Mouse (Mus musculus): Measurements from ENCODE around the gene Gpnmb.

Gpnmb gene

DNA sequence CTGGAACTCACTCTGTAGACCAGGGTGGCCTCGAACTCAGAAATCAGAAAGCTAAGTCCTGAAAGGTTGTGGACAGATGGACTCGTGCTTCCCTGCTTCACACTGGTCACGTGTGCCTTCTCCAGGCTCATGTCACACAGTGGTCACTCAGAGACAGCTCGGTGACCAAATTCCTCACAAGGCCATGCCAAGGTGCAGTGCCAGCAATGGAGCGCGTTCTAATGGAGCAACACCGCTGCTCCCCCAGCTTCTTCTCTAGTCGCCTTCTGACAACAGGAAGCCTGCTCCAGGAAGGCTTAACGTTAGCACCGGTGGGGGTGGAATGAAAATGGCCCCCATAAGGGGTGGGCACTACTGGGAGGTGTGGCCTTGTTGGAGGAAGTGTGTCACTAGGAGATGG is 58.6 kb downstream of the Gpnmb start:
- Histone ChIP-seq H3K9me3 (ENCODE audit: low read length) (no peaks in the 10 kb centered on the region), H3K4me1 (replicated peaks; ENCODE audit: low read depth, low read length) (peaks cover 64% of the 10 kb centered on the region), H3K4me3 (replicated peaks; ENCODE audit: low read length) (no peak overlapping the region), H3K27me3 (ENCODE audit: insufficient read depth, low read length) (no peaks in the 10 kb centered on the region), H3K36me3 (ENCODE audit: insufficient read depth, low read length) (peaks cover 84% of the 10 kb centered on the region)
- TF ChIP-seq CTCF (conservative IDR thresholded peaks at IDR 0.05; ENCODE audit: low read length): no peak
- no peak for TF ChIP-seq NANOG (IDR thresholded peaks at IDR 0.05; ENCODE audit: borderline replicate concordance, low read length)
- no peak for TF ChIP-seq POU5F1 (IDR thresholded peaks at IDR 0.05; ENCODE audit: borderline replicate concordance, low read length)

GRCm38 (mm10) chr6:49096421-49096820 is 60.1 kb downstream of the Gpnmb start:
- H3K9me3 ChIP-seq (ENCODE audit: low read length): no peaks in the 10 kb centered on the region
- H3K4me1 ChIP-seq (replicated peaks; ENCODE audit: low read depth, low read length): peaks cover 79% of the 10 kb centered on the region
- H3K4me3 ChIP-seq (replicated peaks; ENCODE audit: low read length): 0 out of 2 replicates have a peak overlapping the region, but pooled peaks have one; percentile 0
- TF ChIP-seq NANOG (IDR thresholded peaks at IDR 0.05; ENCODE audit: borderline replicate concordance, low read length) (no peak), CTCF (conservative IDR thresholded peaks at IDR 0.05; ENCODE audit: low read length) (no peak), POU5F1 (IDR thresholded peaks at IDR 0.05; ENCODE audit: borderline replicate concordance, low read length) (no peak)
- no peaks in the 10 kb centered on the region for H3K27me3 ChIP-seq (ENCODE audit: insufficient read depth, low read length)
- peaks cover 78% of the 10 kb centered on the region for H3K36me3 ChIP-seq (ENCODE audit: insufficient read depth, low read length)

GRCm38 (mm10) chr6:49096933-49097461 is 60.7 kb downstream of the Gpnmb start:
- TF ChIP-seq NANOG (IDR thresholded peaks at IDR 0.05; ENCODE audit: borderline replicate concordance, low read length) (no peak), POU5F1 (IDR thresholded peaks at IDR 0.05; ENCODE audit: borderline replicate concordance, low read length) (no peak), CTCF (conservative IDR thresholded peaks at IDR 0.05; ENCODE audit: low read length) (no peak)
- H3K27me3 ChIP-seq (ENCODE audit: insufficient read depth, low read length): no peaks in the 10 kb centered on the region
- peaks cover 82% of the 10 kb centered on the region for H3K4me1 ChIP-seq (replicated peaks; ENCODE audit: low read depth, low read length)
- 0 out of 2 replicates have a peak overlapping the region, but pooled peaks have one; percentile 0 for H3K4me3 ChIP-seq (replicated peaks; ENCODE audit: low read length)
- H3K36me3 ChIP-seq (ENCODE audit: insufficient read depth, low read length): peaks cover 74% of the 10 kb centered on the region
- no peaks in the 10 kb centered on the region for H3K9me3 ChIP-seq (ENCODE audit: low read length)

GRCm38 (mm10) chr6:49097596-49098110 is 61.3 kb downstream of the Gpnmb start:
- Histone ChIP-seq H3K4me3 (replicated peaks; ENCODE audit: low read length) (no peak overlapping the region), H3K4me1 (replicated peaks; ENCODE audit: low read depth, low read length) (peaks cover 86% of the 10 kb centered on the region), H3K9me3 (ENCODE audit: low read length) (no peaks in the 10 kb centered on the region), H3K36me3 (ENCODE audit: insufficient read depth, low read length) (peaks cover 74% of the 10 kb centered on the region), H3K27me3 (ENCODE audit: insufficient read depth, low read length) (no peaks in the 10 kb centered on the region)
- TF ChIP-seq CTCF (conservative IDR thresholded peaks at IDR 0.05; ENCODE audit: low read length) (no peak), POU5F1 (IDR thresholded peaks at IDR 0.05; ENCODE audit: borderline replicate concordance, low read length) (no peak), NANOG (IDR thresholded peaks at IDR 0.05; ENCODE audit: borderline replicate concordance, low read length) (no peak)

- no peaks in the 10 kb centered on the region for H3K27me3 ChIP-seq (ENCODE audit: insufficient read depth, low read length)
- H3K9me3 ChIP-seq (ENCODE audit: low read length): no peaks in the 10 kb centered on the region
- TF ChIP-seq NANOG (IDR thresholded peaks at IDR 0.05; ENCODE audit: borderline replicate concordance, low read length) (no peak; the same call in 1 of the 2 replicates), CTCF (conservative IDR thresholded peaks at IDR 0.05; ENCODE audit: low read length) (no peak), POU5F1 (IDR thresholded peaks at IDR 0.05; ENCODE audit: borderline replicate concordance, low read length) (no peak)
- H3K4me1 ChIP-seq (replicated peaks; ENCODE audit: low read depth, low read length): peaks cover 81% of the 10 kb centered on the region
- H3K36me3 ChIP-seq (ENCODE audit: insufficient read depth, low read length): peaks cover 74% of the 10 kb centered on the region
- 0 out of 2 replicates have a peak overlapping the region, but pooled peaks have one; percentile 5 for H3K4me3 ChIP-seq (replicated peaks; ENCODE audit: low read length)
Measured at GRCm38 (mm10) chr6:49099086-49099485, 62.7 kb downstream of the Gpnmb start.

DNA sequence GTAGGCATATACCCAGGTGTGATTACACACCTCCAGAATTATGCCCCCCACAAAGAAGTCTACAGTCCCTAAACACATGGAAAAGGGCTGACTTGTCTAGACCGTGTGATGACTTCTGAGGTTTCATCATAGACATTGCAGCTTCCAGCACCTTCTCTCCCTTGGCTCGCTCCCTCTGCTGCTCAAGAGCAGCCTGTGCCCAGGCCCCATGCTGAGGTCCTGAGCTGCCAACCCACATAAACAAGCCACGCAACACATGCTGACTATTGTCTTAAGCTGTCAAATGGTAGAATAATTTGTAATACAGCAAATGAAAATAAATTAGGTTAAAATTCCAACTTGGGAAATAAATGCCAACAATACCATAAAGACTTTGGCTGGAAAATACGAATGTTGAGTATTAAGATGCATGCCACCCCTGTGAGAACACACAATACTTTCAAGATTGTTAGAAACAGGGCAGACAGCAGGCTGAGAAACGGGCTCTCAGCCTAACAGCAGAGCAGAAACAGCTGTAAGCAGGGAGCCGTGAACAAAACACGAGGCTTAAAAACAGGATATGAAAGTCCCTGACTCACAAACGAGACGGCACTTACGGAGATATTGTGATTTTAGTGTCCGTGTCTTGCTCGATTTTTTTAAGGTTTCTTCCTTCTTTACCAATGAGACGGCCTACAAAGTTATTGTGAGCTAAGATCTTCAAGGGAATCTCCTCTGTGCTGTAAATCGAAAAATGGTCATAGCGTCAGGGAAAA is 70.6 kb downstream of the Gpnmb start:
- no peaks in the 10 kb centered on the region for H3K9me3 ChIP-seq (ENCODE audit: low read length)
- H3K36me3 ChIP-seq (ENCODE audit: insufficient read depth, low read length): peaks cover 94% of the 10 kb centered on the region
- TF ChIP-seq POU5F1 (IDR thresholded peaks at IDR 0.05; ENCODE audit: borderline replicate concordance, low read length): no peak
- TF ChIP-seq CTCF (conservative IDR thresholded peaks at IDR 0.05; ENCODE audit: low read length): no peak
- no peak for TF ChIP-seq NANOG (IDR thresholded peaks at IDR 0.05; ENCODE audit: borderline replicate concordance, low read length)
- peaks cover 23% of the 10 kb centered on the region for H3K4me1 ChIP-seq (replicated peaks; ENCODE audit: low read depth, low read length)
- no peaks in the 10 kb centered on the region for H3K27me3 ChIP-seq (ENCODE audit: insufficient read depth, low read length)
- no peak overlapping the region for H3K4me3 ChIP-seq (replicated peaks; ENCODE audit: low read length)

DNA sequence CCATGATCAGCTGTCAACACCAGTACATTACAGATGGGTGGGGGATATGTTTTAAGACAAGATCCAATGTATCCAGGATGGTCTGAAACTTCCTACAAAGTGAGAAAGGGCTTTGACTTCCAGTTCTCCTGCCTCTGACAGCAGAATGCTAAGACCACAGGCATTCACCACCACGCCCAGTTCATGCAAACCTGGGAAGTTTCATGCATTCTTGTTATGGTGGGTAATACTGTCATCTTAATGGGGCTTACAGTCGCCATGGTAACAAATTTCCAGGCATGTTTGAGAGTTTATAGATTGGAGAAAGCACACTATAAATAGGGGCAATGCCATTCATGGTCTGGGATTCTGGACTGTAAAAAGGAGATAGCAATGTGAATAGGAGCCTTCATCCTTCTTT is 72.8 kb downstream of the Gpnmb start:
- Histone ChIP-seq H3K9me3 (ENCODE audit: low read length) (no peaks in the 10 kb centered on the region), H3K4me3 (replicated peaks; ENCODE audit: low read length) (no peak overlapping the region), H3K4me1 (replicated peaks; ENCODE audit: low read depth, low read length) (peaks cover 16% of the 10 kb centered on the region), H3K36me3 (ENCODE audit: insufficient read depth, low read length) (peaks cover 80% of the 10 kb centered on the region), H3K27me3 (ENCODE audit: insufficient read depth, low read length) (no peaks in the 10 kb centered on the region)
- TF ChIP-seq NANOG (IDR thresholded peaks at IDR 0.05; ENCODE audit: borderline replicate concordance, low read length) (no peak), CTCF (conservative IDR thresholded peaks at IDR 0.05; ENCODE audit: low read length) (no peak), POU5F1 (IDR thresholded peaks at IDR 0.05; ENCODE audit: borderline replicate concordance, low read length) (no peak)

DNA sequence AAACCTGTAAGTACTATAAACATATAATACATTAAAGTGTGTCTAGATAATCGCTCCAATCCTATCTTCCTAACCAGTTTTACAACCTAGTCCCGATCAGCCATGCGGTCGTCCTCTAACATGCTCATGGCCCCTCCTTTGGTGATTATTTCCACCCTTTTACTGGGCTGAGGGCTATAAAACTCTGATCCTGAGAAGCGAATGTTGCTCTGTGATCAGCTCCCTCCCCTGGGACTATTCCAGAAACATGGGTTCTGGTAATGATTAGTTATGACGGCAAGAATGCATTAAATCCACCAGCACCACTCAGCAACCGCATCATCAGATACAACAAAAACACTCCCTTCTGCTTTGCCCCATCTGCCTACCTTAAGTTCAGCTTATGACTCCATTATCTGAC is 77.5 kb downstream of the Gpnmb start:
- no peaks in the 10 kb centered on the region for H3K9me3 ChIP-seq (ENCODE audit: low read length)
- H3K4me1 ChIP-seq (replicated peaks; ENCODE audit: low read depth, low read length): peaks cover 16% of the 10 kb centered on the region
- peaks cover 78% of the 10 kb centered on the region for H3K36me3 ChIP-seq (ENCODE audit: insufficient read depth, low read length)
- TF ChIP-seq NANOG (IDR thresholded peaks at IDR 0.05; ENCODE audit: borderline replicate concordance, low read length): no peak
- no peak for TF ChIP-seq CTCF (conservative IDR thresholded peaks at IDR 0.05; ENCODE audit: low read length)
- TF ChIP-seq POU5F1 (IDR thresholded peaks at IDR 0.05; ENCODE audit: borderline replicate concordance, low read length): no peak
- no peaks in the 10 kb centered on the region for H3K27me3 ChIP-seq (ENCODE audit: insufficient read depth, low read length)
- H3K4me3 ChIP-seq (replicated peaks; ENCODE audit: low read length): no peak overlapping the region
